Mouse (Mus musculus): ENCODE data around the gene Dmd. TPM values are rescaled to one million over a fixed set of nuclear protein-coding genes. Genes with fewer than 3 reads are reported as not detected.
"Not testable (repeated sequence)": the region's sequence is repeated elsewhere in the genome, so short reads cannot be mapped to it uniquely, and the experiment has no call there.

The Dmd gene
- polyA plus RNA-seq, 1 experiment from 2014 or later = 29.0 TPM

DNA sequence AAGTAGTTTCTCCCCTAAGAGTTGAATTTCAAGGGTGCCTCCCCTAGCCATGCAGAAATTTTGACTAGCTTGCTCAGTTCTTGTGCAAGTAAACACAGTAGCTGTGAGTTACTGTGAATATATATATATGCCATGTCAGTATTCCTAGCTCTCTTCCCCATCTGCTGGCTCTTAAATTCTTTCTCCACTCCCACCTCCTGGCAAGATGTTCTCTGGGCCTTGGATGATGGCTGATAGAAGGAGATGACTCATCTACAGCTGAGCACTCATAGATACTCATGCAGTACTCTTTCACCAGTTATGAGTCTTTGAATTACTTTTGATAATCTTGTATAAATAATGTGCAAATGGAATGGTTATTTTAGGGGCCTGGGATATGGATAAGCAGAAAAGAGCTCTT is 737.9 kb downstream of the Dmd start:
- no peaks in the 10 kb centered on the region for H3K36me3 ChIP-seq (ENCODE audit: insufficient read depth, low read length)
- ATAC-seq (ENCODE audit: low FRiP score, low TSS enrichment) = no peak
- no peak overlapping the region for H3K4me3 ChIP-seq (ENCODE audit: low read length)
- no peaks in the 10 kb centered on the region for H3K27me3 ChIP-seq (ENCODE audit: insufficient read depth, low read length)
- H3K27ac ChIP-seq (ENCODE audit: low read length) = no peak overlapping the region
- no peak overlapping the region for H3K9ac ChIP-seq (replicated peaks; ENCODE audit: low read length)
- no peak overlapping the region for H3K4me2 ChIP-seq (replicated peaks; ENCODE audit: low read depth, low read length)
- H3K9me3 ChIP-seq (ENCODE audit: low read length) = no peaks in the 10 kb centered on the region
- no peaks in the 10 kb centered on the region for H3K4me1 ChIP-seq (ENCODE audit: insufficient read depth, low read length)

- Histone ChIP-seq H3K27me3 (ENCODE audit: insufficient read depth, low read length) (no peaks in the 10 kb centered on the region), H3K4me3 (ENCODE audit: low read length) (no peak overlapping the region), H3K27ac (ENCODE audit: low read length) (no peak overlapping the region), H3K36me3 (ENCODE audit: insufficient read depth, low read length) (no peaks in the 10 kb centered on the region), H3K9me3 (ENCODE audit: low read length) (no peaks in the 10 kb centered on the region), H3K4me2 (replicated peaks; ENCODE audit: low read depth, low read length) (no peak overlapping the region), H3K4me1 (ENCODE audit: insufficient read depth, low read length) (no peaks in the 10 kb centered on the region), H3K9ac (replicated peaks; ENCODE audit: low read length) (no peak overlapping the region)
- ATAC-seq (ENCODE audit: low FRiP score, low TSS enrichment) = no peak
- WGBS = 11% methylated on average over 1 of the region's 1 CpGs
Observed at GRCm38 (mm10) chrX:83740533-83740932, 791.9 kb downstream of the Dmd start.

DNA sequence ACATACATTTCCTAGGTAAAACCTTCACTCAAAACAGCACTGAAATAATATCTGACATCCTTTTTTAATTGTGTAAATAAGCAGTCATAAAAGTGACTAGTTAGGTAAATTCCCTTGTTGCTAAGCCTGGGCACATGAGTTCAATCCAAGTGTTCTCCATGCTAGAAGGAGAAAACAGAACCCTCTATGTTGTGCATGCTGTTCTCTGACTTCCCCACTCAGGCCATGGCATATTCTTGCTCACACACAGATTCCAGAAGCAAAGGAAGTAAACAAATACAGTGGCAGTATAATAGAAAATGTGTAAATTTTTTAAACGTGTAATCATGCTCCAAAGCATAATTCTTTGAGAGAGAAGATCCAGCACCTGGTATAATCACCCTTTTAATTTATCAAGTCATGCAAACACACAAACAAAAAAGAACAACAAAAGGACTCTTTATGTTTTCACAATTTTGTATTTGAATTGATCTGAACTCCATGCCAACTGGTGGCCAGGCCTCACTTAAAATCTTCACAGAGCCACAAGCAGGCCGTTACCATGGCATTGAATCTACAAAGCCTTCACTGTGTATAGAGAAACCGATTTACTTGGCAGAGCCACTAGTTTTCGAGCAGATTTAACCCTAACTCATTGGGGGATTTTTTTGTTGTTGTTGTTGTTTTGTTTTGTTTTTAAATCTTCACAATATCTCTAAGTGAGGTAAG is 797.8 kb downstream of the Dmd start:
- no peak overlapping the region for H3K4me2 ChIP-seq (replicated peaks; ENCODE audit: low read depth, low read length)
- H3K4me3 ChIP-seq (ENCODE audit: low read length) = no peak overlapping the region
- no peaks in the 10 kb centered on the region for H3K9me3 ChIP-seq (ENCODE audit: low read length)
- H3K27ac ChIP-seq (ENCODE audit: low read length) = no peak overlapping the region
- no peaks in the 10 kb centered on the region for H3K4me1 ChIP-seq (ENCODE audit: insufficient read depth, low read length)
- WGBS = 64% methylated on average over 4 of the region's 4 CpGs
- no peaks in the 10 kb centered on the region for H3K36me3 ChIP-seq (ENCODE audit: insufficient read depth, low read length)
- no peak for ATAC-seq (ENCODE audit: low FRiP score, low TSS enrichment)
- no peak overlapping the region for H3K9ac ChIP-seq (replicated peaks; ENCODE audit: low read length)
- no peaks in the 10 kb centered on the region for H3K27me3 ChIP-seq (ENCODE audit: insufficient read depth, low read length)

DNA sequence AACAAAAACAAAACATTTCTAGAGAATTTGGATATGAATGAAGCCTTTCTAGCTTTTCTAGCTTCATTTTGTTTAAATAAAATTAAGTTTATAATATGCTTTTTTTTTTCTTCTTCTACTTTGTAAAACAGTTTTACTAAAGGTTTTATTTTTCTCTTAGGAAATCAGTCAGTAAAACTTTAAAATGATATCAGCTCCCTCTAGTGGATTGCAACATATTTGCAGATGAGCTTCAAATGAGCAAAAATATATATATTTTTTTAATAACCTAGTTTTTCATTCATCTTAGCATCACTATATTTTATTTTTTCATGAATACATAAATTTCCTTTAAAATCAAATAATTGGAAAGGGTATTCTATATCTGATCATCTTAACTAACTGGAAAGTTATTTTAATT is 838.7 kb downstream of the Dmd start:
- Histone ChIP-seq H3K4me2 (replicated peaks; ENCODE audit: low read depth, low read length) (no peak overlapping the region), H3K27ac (ENCODE audit: low read length) (no peak overlapping the region), H3K9me3 (ENCODE audit: low read length) (no peaks in the 10 kb centered on the region), H3K4me1 (ENCODE audit: insufficient read depth, low read length) (no peaks in the 10 kb centered on the region), H3K27me3 (ENCODE audit: insufficient read depth, low read length) (no peaks in the 10 kb centered on the region), H3K36me3 (ENCODE audit: insufficient read depth, low read length) (no peaks in the 10 kb centered on the region), H3K9ac (replicated peaks; ENCODE audit: low read length) (no peak overlapping the region), H3K4me3 (ENCODE audit: low read length) (no peak overlapping the region)
- no peak for ATAC-seq (ENCODE audit: low FRiP score, low TSS enrichment)

- not testable (repeated sequence) for H3K9me3 ChIP-seq (ENCODE audit: low read length); H3K36me3 ChIP-seq (ENCODE audit: insufficient read depth, low read length); H3K9ac ChIP-seq (replicated peaks; ENCODE audit: low read length); ATAC-seq (ENCODE audit: low FRiP score, low TSS enrichment); H3K27ac ChIP-seq (ENCODE audit: low read length); H3K27me3 ChIP-seq (ENCODE audit: insufficient read depth, low read length); H3K4me2 ChIP-seq (replicated peaks; ENCODE audit: low read depth, low read length); H3K4me1 ChIP-seq (ENCODE audit: insufficient read depth, low read length); H3K4me3 ChIP-seq (ENCODE audit: low read length)
- 54% methylated on average over 9 of the region's 9 CpGs for WGBS
Observed at GRCm38 (mm10) chrX:83867469-83867868, 918.8 kb downstream of the Dmd start.

GRCm38 (mm10) chrX:83875389-83875788 is 926.7 kb downstream of the Dmd start:
- not testable (repeated sequence) for H3K9me3 ChIP-seq (ENCODE audit: low read length)
- 88% methylated on average over 11 of the region's 11 CpGs for WGBS

GRCm38 (mm10) chrX:83975895-83976294 is 1027.2 kb downstream of the Dmd start:
- Histone ChIP-seq H3K4me2 (replicated peaks; ENCODE audit: low read depth, low read length) (no peak overlapping the region), H3K9me3 (ENCODE audit: low read length) (no peaks in the 10 kb centered on the region), H3K36me3 (ENCODE audit: insufficient read depth, low read length) (no peaks in the 10 kb centered on the region), H3K27ac (ENCODE audit: low read length) (no peak overlapping the region), H3K27me3 (ENCODE audit: insufficient read depth, low read length) (no peaks in the 10 kb centered on the region), H3K4me1 (ENCODE audit: insufficient read depth, low read length) (no peaks in the 10 kb centered on the region), H3K9ac (replicated peaks; ENCODE audit: low read length) (no peak overlapping the region), H3K4me3 (ENCODE audit: low read length) (no peak overlapping the region)
- no peak for ATAC-seq (ENCODE audit: low FRiP score, low TSS enrichment)
- WGBS = 58% methylated on average over 1 of the region's 1 CpGs

More at GRCm38 (mm10) chrX:83875389-83875788, 926.7 kb downstream of the Dmd start:
- not testable (repeated sequence) for H3K4me3 ChIP-seq (ENCODE audit: low read length); H3K4me2 ChIP-seq (replicated peaks; ENCODE audit: low read depth, low read length); H3K9ac ChIP-seq (replicated peaks; ENCODE audit: low read length); ATAC-seq (ENCODE audit: low FRiP score, low TSS enrichment); H3K36me3 ChIP-seq (ENCODE audit: insufficient read depth, low read length); H3K27ac ChIP-seq (ENCODE audit: low read length); H3K4me1 ChIP-seq (ENCODE audit: insufficient read depth, low read length); H3K27me3 ChIP-seq (ENCODE audit: insufficient read depth, low read length)

- Histone ChIP-seq H3K9me3 (ENCODE audit: low read length) (no peaks in the 10 kb centered on the region), H3K4me3 (ENCODE audit: low read length) (no peak overlapping the region), H3K4me2 (replicated peaks; ENCODE audit: low read depth, low read length) (no peak overlapping the region), H3K27ac (ENCODE audit: low read length) (no peak overlapping the region), H3K36me3 (ENCODE audit: insufficient read depth, low read length) (no peaks in the 10 kb centered on the region), H3K27me3 (ENCODE audit: insufficient read depth, low read length) (no peaks in the 10 kb centered on the region), H3K9ac (replicated peaks; ENCODE audit: low read length) (no peak overlapping the region), H3K4me1 (ENCODE audit: insufficient read depth, low read length) (no peaks in the 10 kb centered on the region)
- peak; percentile 59; the same call in 1 of the 2 replicates for ATAC-seq (ENCODE audit: low FRiP score, low TSS enrichment)
- WGBS = 45% methylated on average over 7 of the region's 7 CpGs
Observed at GRCm38 (mm10) chrX:84001294-84001693, 1052.6 kb downstream of the Dmd start.

DNA sequence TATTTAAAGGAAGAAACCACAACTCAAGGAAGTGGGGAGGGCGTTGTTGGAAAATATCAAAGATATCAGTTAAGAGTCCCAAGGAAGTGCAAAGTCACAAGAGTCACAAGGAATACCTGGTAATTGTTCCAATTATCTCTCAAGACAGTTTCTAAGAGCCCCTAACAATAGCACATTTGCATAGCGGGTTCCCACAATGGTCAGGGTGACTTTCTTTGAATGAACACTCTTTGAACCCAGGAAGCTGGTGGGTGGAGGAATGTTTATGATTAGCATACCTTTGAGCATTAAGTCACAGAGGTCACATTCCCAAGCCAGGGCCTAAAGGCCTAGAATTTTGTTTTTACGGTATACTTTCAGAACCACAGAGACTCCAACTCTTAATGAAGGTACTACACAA is 1113.8 kb downstream of the Dmd start:
- H3K27ac ChIP-seq (ENCODE audit: low read length); H3K36me3 ChIP-seq (ENCODE audit: insufficient read depth, low read length); H3K9ac ChIP-seq (replicated peaks; ENCODE audit: low read length); H3K4me3 ChIP-seq (ENCODE audit: low read length); H3K27me3 ChIP-seq (ENCODE audit: insufficient read depth, low read length); ATAC-seq (ENCODE audit: low FRiP score, low TSS enrichment); H3K9me3 ChIP-seq (ENCODE audit: low read length); H3K4me1 ChIP-seq (ENCODE audit: insufficient read depth, low read length); H3K4me2 ChIP-seq (replicated peaks; ENCODE audit: low read depth, low read length): not testable (repeated sequence)
- WGBS = 94% methylated on average over 3 of the region's 3 CpGs

DNA sequence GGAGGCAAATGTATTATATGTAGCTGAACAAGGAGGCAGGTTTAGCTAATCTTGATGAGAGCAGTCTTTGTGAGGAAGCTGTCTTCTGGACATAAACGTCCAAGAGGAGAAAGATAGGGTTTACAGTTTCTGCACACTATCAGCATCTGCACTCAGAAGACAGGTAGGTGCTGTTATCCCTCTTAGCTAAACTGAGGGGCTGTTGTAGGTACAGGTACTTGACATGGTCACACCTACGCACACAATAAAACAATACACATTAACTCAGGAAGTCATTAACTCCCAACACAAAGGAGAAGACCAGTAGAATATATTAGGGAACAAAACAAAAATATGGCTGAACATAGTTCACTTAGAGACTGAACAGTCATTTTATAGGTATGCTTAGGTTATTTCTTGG is 1217.2 kb downstream of the Dmd start:
- Histone ChIP-seq H3K36me3 (ENCODE audit: insufficient read depth, low read length) (no peaks in the 10 kb centered on the region), H3K27me3 (ENCODE audit: insufficient read depth, low read length) (no peaks in the 10 kb centered on the region), H3K4me3 (ENCODE audit: low read length) (no peak overlapping the region), H3K27ac (ENCODE audit: low read length) (no peak overlapping the region), H3K4me2 (replicated peaks; ENCODE audit: low read depth, low read length) (no peak overlapping the region), H3K4me1 (ENCODE audit: insufficient read depth, low read length) (no peaks in the 10 kb centered on the region), H3K9ac (replicated peaks; ENCODE audit: low read length) (no peak overlapping the region), H3K9me3 (ENCODE audit: low read length) (no peaks in the 10 kb centered on the region)
- WGBS = 77% methylated on average over 2 of the region's 2 CpGs
- no peak for ATAC-seq (ENCODE audit: low FRiP score, low TSS enrichment)

Data from kidney, embryonic 16.5 days (tissue).